Mouse (Mus musculus): Measurements from ENCODE around the gene Neurod4. TPM values are rescaled to one million over a fixed set of nuclear protein-coding genes. Genes with fewer than 3 reads are reported as not detected.

Gene Neurod4
- 4.0 and 6.9 TPM in 2 replicates for polyA plus RNA-seq (2012; rRNA removed)

GRCm38 (mm10) chr10:130280066-130280465, at the start of gene Neurod4:
Gene Neurod4 (minus strand): TSS chr10:130280240.

GRCm38 (mm10) chr10:130322637-130323036, 42.6 kb upstream of the Neurod4 start, which contains the start of gene Tespa1:
Gene Tespa1 (plus strand): TSS chr10:130322870.

Other genes starting within 250 kb of the Neurod4 start
- gene Olfr821, start 249.9 kb downstream of the Neurod4 start, polyA plus RNA-seq (2012; rRNA removed), result not detected in 2 replicates
- not detected in 2 replicates for gene Olfr822, start 209.0 kb downstream of the Neurod4 start, polyA plus RNA-seq (2012; rRNA removed)
- not detected in 2 replicates for gene Olfr823, start 164.9 kb downstream of the Neurod4 start, polyA plus RNA-seq (2012; rRNA removed)
- gene Olfr824, start 150.2 kb downstream of the Neurod4 start, polyA plus RNA-seq (2012; rRNA removed), result not detected in 2 replicates
- not detected in 2 replicates for gene Olfr825, start 113.5 kb downstream of the Neurod4 start, polyA plus RNA-seq (2012; rRNA removed)
- not detected in 2 replicates for gene Olfr826, start 96.1 kb downstream of the Neurod4 start, polyA plus RNA-seq (2012; rRNA removed)
- gene Olfr827, start 65.8 kb downstream of the Neurod4 start, polyA plus RNA-seq (2012; rRNA removed), result not detected in 2 replicates
- gene Tespa1, start 42.6 kb upstream of the Neurod4 start, polyA plus RNA-seq (2012; rRNA removed), result 0.47 and 0.53 TPM in 2 replicates
- under 0.01 TPM in 1 of 2 replicates, not detected in the other for gene Vmn2r84, start 114.1 kb upstream of the Neurod4 start, polyA plus RNA-seq (2012; rRNA removed)
- 0.04 TPM in 1 of 2 replicates, not detected in the other for gene Vmn2r85, start 149.5 kb upstream of the Neurod4 start, polyA plus RNA-seq (2012; rRNA removed)
- 0.02 TPM in 1 of 2 replicates, not detected in the other for gene Vmn2r86, start 175.8 kb upstream of the Neurod4 start, polyA plus RNA-seq (2012; rRNA removed)
- gene Vmn2r87, start 217.2 kb upstream of the Neurod4 start, polyA plus RNA-seq (2012; rRNA removed), result 0.11 and 0.22 TPM in 2 replicates

Data from central nervous system, embryonic 11.5 days (tissue).